Mouse (Mus musculus) thymus, adult 2 months (tissue): ENCODE data around the gene E2f3. TPM values are rescaled to one million over a fixed set of nuclear protein-coding genes. Genes with fewer than 3 reads are reported as not detected.

ENCODE experiments used
- DNase-seq: peaks from one replicate; pipeline ENCODE4 v3.0.0; 2021
- H3K27ac ChIP-seq: fragments of 200-500 bp; 2 replicates; pipeline ENCODE4 v1.5.1; 2012; ENCODE audit warnings: low read length, control low read depth; ENCODE audit not compliant: control insufficient read depth, insufficient read depth
- H3K27me3 ChIP-seq: fragments of 200-500 bp; 2 replicates; pipeline ENCODE4 v1.6.1; 2012; ENCODE audit warnings: mild to moderate bottlenecking, low read length, moderate library complexity, mixed read lengths; ENCODE audit not compliant: control insufficient read depth, insufficient read depth
- H3K36me3 ChIP-seq: fragments of 200-500 bp; 2 replicates; pipeline ENCODE4 v1.6.1; 2012; ENCODE audit warnings: mild to moderate bottlenecking, low read length, moderate library complexity; ENCODE audit not compliant: control insufficient read depth, insufficient read depth
- H3K4me1 ChIP-seq: fragments of 200-500 bp; replicated peaks from 2 replicates; pipeline ENCODE4 v1.6.1; 2012; ENCODE audit warnings: low read length; ENCODE audit not compliant: control insufficient read depth, insufficient read depth
- H3K4me3 ChIP-seq: fragments of 200-500 bp; 2 replicates; pipeline ENCODE4 v1.5.1; 2012; ENCODE audit warnings: mild to moderate bottlenecking, low read length, control low read depth, moderate library complexity; ENCODE audit not compliant: control insufficient read depth, insufficient read depth
- CTCF ChIP-seq: fragments of 200-500 bp; IDR thresholded peaks from 2 replicates; pipeline ENCODE4 v1.5.1; 2012; ENCODE audit warnings: mild to moderate bottlenecking, control low read depth, low read length, moderate library complexity, borderline replicate concordance; ENCODE audit not compliant: control insufficient read depth, poor library complexity, insufficient read depth; ENCODE audit errors: extremely low read depth
- POLR2A ChIP-seq: fragments of 200-500 bp; IDR thresholded peaks from 2 replicates; pipeline ENCODE4 v1.6.1; 2012; ENCODE audit warnings: mild to moderate bottlenecking, low read length, control low read depth, moderate library complexity; ENCODE audit not compliant: control insufficient read depth, poor library complexity, insufficient read depth; ENCODE audit errors: extremely low read depth
- WGBS: fragments of 180-500 bp; shearing (Covaris S2); methylation state at CpG from one replicate; pipeline ENCODE4 v1.1.7; 2018; 5-methylcytosine and 5-hydroxymethylcytosine counted together
- polyA plus RNA-seq: library from polyadenylated mRNA; depleted of rRNA; stranded (reverse); fragments of >200 nt; gene quantifications from 2 replicates; pipeline ENCODE4 v1.2.3, GENCODE M21; 2012

The E2f3 gene
- polyA plus RNA-seq, 1 experiment = 7.1 TPM

- no peak overlapping the region for H3K27ac ChIP-seq
- 95% methylated on average over 7 of the region's 7 CpGs for WGBS
- H3K36me3 ChIP-seq = no peaks in the 10 kb centered on the region
- DNase-seq = no peak
- no peak overlapping the region for H3K4me3 ChIP-seq
- TF ChIP-seq POLR2A (no peak), CTCF (no peak)
- peaks cover 13% of the 10 kb centered on the region for H3K4me1 ChIP-seq
- no peaks in the 10 kb centered on the region for H3K27me3 ChIP-seq
Measured at GRCm38 (mm10) chr13:29968636-29969035, 17.2 kb downstream of the E2f3 start.

GRCm38 (mm10) chr13:29967367-29967766 lies 18.5 kb downstream of the E2f3 start:
- no peak for DNase-seq

GRCm38 (mm10) chr13:29966966-29967365 lies 18.9 kb downstream of the E2f3 start:
- no peak for TF ChIP-seq CTCF
- TF ChIP-seq POLR2A = no peak
- Histone ChIP-seq H3K27ac (no peak overlapping the region), H3K4me1 (peaks cover 15% of the 10 kb centered on the region), H3K4me3 (no peak overlapping the region), H3K27me3 (no peaks in the 10 kb centered on the region), H3K36me3 (no peaks in the 10 kb centered on the region)
- WGBS = over 99% methylated on average over 8 of the region's 8 CpGs
- DNase-seq = no peak

More at GRCm38 (mm10) chr13:29967367-29967766, 18.5 kb downstream of the E2f3 start:
- H3K4me3 ChIP-seq = no peak overlapping the region
- 62% methylated on average over 5 of the region's 5 CpGs for WGBS
- H3K27me3 ChIP-seq = no peaks in the 10 kb centered on the region
- TF ChIP-seq POLR2A (no peak), CTCF (no peak)
- no peaks in the 10 kb centered on the region for H3K36me3 ChIP-seq
- peaks cover 15% of the 10 kb centered on the region for H3K4me1 ChIP-seq
- H3K27ac ChIP-seq = no peak overlapping the region

GRCm38 (mm10) chr13:29964087-29964486 lies 21.8 kb downstream of the E2f3 start:
- 29% methylated on average over 6 of the region's 6 CpGs for WGBS
- H3K4me3 ChIP-seq = no peak overlapping the region
- H3K27me3 ChIP-seq = no peaks in the 10 kb centered on the region
- H3K27ac ChIP-seq = no peak overlapping the region
- no peak for DNase-seq
- peaks cover 12% of the 10 kb centered on the region for H3K4me1 ChIP-seq
- no peak for TF ChIP-seq CTCF
- no peak for TF ChIP-seq POLR2A
- H3K36me3 ChIP-seq = no peaks in the 10 kb centered on the region

- WGBS = 94% methylated on average over 6 of the region's 6 CpGs
- DNase-seq = no peak
- Histone ChIP-seq H3K36me3 (no peaks in the 10 kb centered on the region), H3K27me3 (no peaks in the 10 kb centered on the region), H3K4me3 (no peak overlapping the region), H3K4me1 (peaks cover 12% of the 10 kb centered on the region), H3K27ac (no peak overlapping the region)
- TF ChIP-seq POLR2A (no peak), CTCF (no peak)
Measured at GRCm38 (mm10) chr13:29960416-29960815, 25.4 kb downstream of the E2f3 start.

- Histone ChIP-seq H3K4me1 (peaks cover 3% of the 10 kb centered on the region; the same call in 1 of the 2 replicates), H3K27ac (no peak overlapping the region), H3K27me3 (no peaks in the 10 kb centered on the region), H3K4me3 (no peak overlapping the region), H3K36me3 (no peaks in the 10 kb centered on the region)
- TF ChIP-seq POLR2A (no peak), CTCF (no peak)
- 94% methylated on average over 9 of the region's 9 CpGs for WGBS
- no peak for DNase-seq
Measured at GRCm38 (mm10) chr13:29957731-29958254, 28.1 kb downstream of the E2f3 start.

GRCm38 (mm10) chr13:29956821-29957421 lies 28.9 kb downstream of the E2f3 start:
- DNase-seq = no peak
- H3K4me1 ChIP-seq = peaks cover 3% of the 10 kb centered on the region; the same call in 1 of the 2 replicates
- H3K36me3 ChIP-seq = no peaks in the 10 kb centered on the region
- TF ChIP-seq POLR2A (no peak), CTCF (no peak)
- no peaks in the 10 kb centered on the region for H3K27me3 ChIP-seq
- no peak overlapping the region for H3K27ac ChIP-seq
- no peak overlapping the region for H3K4me3 ChIP-seq
- WGBS = 91% methylated on average over 12 of the region's 12 CpGs
